Mouse (Mus musculus): ENCODE measurements around the gene Hilpda.

GRCm38 (mm10) chr6:29247072-29247471, 25.2 kb upstream of the Hilpda start:
- no peak for TF ChIP-seq POLR2A (IDR thresholded peaks at IDR 0.05; ENCODE audit: insufficient read depth, low read length)
- TF ChIP-seq CTCF (IDR thresholded peaks at IDR 0.05; ENCODE audit: low read depth, low read length), result no peak
